Mouse (Mus musculus) midbrain, embryonic 11.5 days (tissue): Measurements from ENCODE around the gene Perm1. TPM values are rescaled to one million over a fixed set of nuclear protein-coding genes. Genes with fewer than 3 reads are reported as not detected.

Experiments used
- ATAC-seq: fragments of 200-750 bp; cut with Nextera tagmentation; 2 replicates; pipeline ENCODE4 v1.8.0; 2017; ENCODE audit warnings: moderate TSS enrichment, moderate library complexity; ENCODE audit not compliant: low FRiP score
- DNase-seq: peaks from one replicate; pipeline ENCODE4 v3.0.0; 2015; ENCODE audit warnings: low spot score; ENCODE audit errors: missing footprints
- H3K27ac ChIP-seq: fragments of 300-500 bp; sonication (generic); 2 replicates; pipeline ENCODE4 v1.5.1; 2014; ENCODE audit warnings: low read depth, low read length
- H3K27me3 ChIP-seq: fragments of 300-500 bp; sonication (generic); 2 replicates; pipeline ENCODE4 v1.6.1; 2014; ENCODE audit warnings: mild to moderate bottlenecking, low read length, moderate library complexity, mixed read lengths; ENCODE audit not compliant: control insufficient read depth, insufficient read depth
- H3K36me3 ChIP-seq: fragments of 300-500 bp; sonication (generic); 2 replicates; pipeline ENCODE4 v1.6.1; 2014; ENCODE audit warnings: mild to moderate bottlenecking, low read length, moderate library complexity, mixed read lengths; ENCODE audit not compliant: control insufficient read depth, insufficient read depth
- H3K4me1 ChIP-seq: fragments of 300-500 bp; sonication (generic); 2 replicates; pipeline ENCODE4 v1.6.1; 2014; ENCODE audit warnings: low read length; ENCODE audit not compliant: control insufficient read depth, insufficient read depth
- H3K4me2 ChIP-seq: fragments of 300-500 bp; sonication (generic); 2 replicates; pipeline ENCODE4 v1.6.1; 2014; ENCODE audit warnings: mild to moderate bottlenecking, moderate library complexity
- H3K4me3 ChIP-seq: fragments of 300-500 bp; sonication (generic); 2 replicates; pipeline ENCODE4 v1.5.1; 2014; ENCODE audit warnings: low read depth, low read length
- H3K9ac ChIP-seq: fragments of 300-500 bp; sonication (generic); 2 replicates; pipeline ENCODE4 v1.6.1; 2014; ENCODE audit warnings: low read length
- H3K9me3 ChIP-seq: fragments of 300-500 bp; sonication (generic); 2 replicates; pipeline ENCODE4 v1.6.1; 2016; ENCODE audit warnings: low read length; ENCODE audit not compliant: control insufficient read depth
- WGBS: fragments of 180-500 bp; shearing (Covaris S2); extraction: QIAGEN DNeasy Blood & Tissue Kit; methylation state at CpG from one replicate; pipeline ENCODE4 v1.1.7; 2014; 5-methylcytosine and 5-hydroxymethylcytosine counted together
- microRNA-seq: library from miRNA; unstranded; fragments of <30 nt; microRNA quantifications from one replicate; pipeline ENCODE4, GENCODE M21; 2017
- polyA plus RNA-seq: library from polyadenylated mRNA; unstranded; fragments of >200 nt; fragmentation: Nextera tagmentation; extraction: Ambion mirVana; gene quantifications from 2 replicates; pipeline ENCODE4 v1.2.1, GENCODE M21; 2014

The Perm1 gene
- polyA plus RNA-seq, 1 experiment from 2014 or later, result 1.2 TPM

GRCm38 (mm10) chr4:156253043-156253442 is 37.4 kb downstream of the Perm1 start:
- DNase-seq (no peak), ATAC-seq (0 out of 2 replicates have a peak, but pooled peaks have one; percentile 30)
- H3K4me2 ChIP-seq, result no peak overlapping the region
- no peak overlapping the region for H3K4me3 ChIP-seq
- H3K27me3 ChIP-seq, result peaks cover 24% of the 10 kb centered on the region
- H3K4me1 ChIP-seq, result peaks cover 5% of the 10 kb centered on the region; the same call in 1 of the 2 replicates
- H3K36me3 ChIP-seq, result peaks cover 1% of the 10 kb centered on the region; the same call in 1 of the 2 replicates
- H3K9me3 ChIP-seq, result no peaks in the 10 kb centered on the region
- no peak overlapping the region for H3K9ac ChIP-seq
- no peak overlapping the region for H3K27ac ChIP-seq
- 45% methylated on average over 7 of the region's 7 CpGs for WGBS

DNA sequence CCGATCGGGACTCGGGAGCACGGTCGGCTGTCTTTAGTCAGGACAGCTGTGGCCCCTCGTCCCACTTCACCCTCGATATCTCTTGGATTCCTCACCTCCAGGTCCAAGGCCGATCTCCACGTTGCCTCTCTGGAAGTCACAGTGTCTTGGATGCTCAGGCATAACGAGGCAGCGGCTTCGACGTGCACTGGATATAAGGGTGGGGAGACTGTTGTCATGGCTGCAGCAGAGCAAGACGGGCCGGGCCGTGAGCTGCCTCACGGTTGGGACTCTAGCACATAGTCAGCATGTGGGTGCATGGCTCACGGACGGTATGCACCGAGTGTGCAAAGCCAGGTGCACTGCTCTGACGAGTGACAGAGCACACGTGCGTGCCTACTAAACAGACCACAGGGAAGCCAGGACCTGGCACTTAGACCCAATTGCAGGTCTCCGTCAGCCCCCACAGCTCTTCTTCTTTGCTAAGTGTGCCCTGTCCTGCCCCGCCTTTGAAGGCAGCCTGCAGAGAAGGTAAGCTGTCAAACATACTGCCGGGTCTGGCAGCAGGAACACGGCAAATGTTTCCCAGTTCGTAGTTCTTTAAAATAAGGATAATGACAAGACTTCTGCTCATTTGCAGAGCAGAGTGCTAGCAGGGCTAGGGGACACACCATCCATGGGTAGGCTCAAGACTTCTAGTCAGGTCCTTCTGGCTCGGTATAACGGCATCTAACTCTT is 38.9 kb downstream of the Perm1 start:
- H3K4me3 ChIP-seq, result peak overlapping the region; percentile 24
- H3K27ac ChIP-seq, result no peak overlapping the region
- H3K36me3 ChIP-seq, result no peaks in the 10 kb centered on the region
- peak overlapping the region; percentile 38 for H3K4me2 ChIP-seq
- peak; percentile 74 for ATAC-seq
- H3K9ac ChIP-seq, result peak overlapping the region; percentile 30; the same call in 1 of the 2 replicates
- peaks cover 5% of the 10 kb centered on the region; the same call in 1 of the 2 replicates for H3K4me1 ChIP-seq
- H3K27me3 ChIP-seq, result peaks cover 24% of the 10 kb centered on the region
- no peaks in the 10 kb centered on the region for H3K9me3 ChIP-seq
- 2% methylated on average over 28 of the region's 30 CpGs for WGBS
- peak; percentile 93 for DNase-seq

DNA sequence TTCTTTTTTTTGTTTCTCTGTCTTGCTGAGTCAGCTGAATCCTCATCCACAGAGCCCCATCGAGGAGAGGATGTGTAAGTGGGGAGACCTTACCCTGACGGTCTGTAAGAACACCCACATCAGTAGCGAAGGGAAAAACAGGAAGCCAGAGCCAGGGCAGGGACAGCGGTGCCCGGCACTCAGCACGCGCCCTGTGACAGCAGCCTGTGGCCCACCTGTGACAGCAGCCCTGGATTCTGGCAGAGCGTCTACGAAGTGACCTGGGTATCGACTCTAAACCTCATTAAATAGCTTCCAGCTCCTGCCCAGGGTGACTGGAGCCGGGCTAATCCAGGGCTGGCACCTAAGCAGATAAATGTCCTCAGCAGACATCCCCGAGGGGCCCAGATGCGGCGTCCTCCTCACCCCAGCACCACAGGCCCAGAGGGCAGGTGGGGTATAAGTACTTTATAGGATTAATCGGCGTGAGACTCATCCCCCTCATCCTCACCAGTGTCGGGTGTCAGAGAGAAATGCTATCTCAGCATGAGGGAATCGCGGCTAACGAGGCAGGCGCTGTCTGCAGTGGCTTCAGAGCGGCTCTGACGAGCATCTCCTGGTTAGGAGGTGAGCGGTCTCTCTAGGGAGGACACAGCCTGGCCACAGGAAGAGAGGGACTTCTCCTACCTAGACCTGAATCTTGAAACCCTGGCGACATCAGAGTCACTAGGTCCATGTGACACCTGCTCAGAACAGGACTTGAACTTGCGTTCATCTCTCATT is 39.6 kb downstream of the Perm1 start, which contains the start of gene Samd11:
Gene Samd11, minus strand, starts transcription at position 580 of the 762 bp plus-strand sequence.
- Histone ChIP-seq H3K9ac (peak within 1 kb of the TSS; percentile 30; the same call in 1 of the 2 replicates), H3K27ac (no peak within 1 kb of the TSS)

More for the DNA sequence above, 39.6 kb downstream of the Perm1 start, which contains the start of gene Samd11:
- Histone ChIP-seq H3K27me3 (peaks cover 24% of the 10 kb centered on the region), H3K4me3 (peak within 1 kb of the TSS; percentile 24), H3K36me3 (no peaks in the 10 kb centered on the region), H3K4me2 (peak within 1 kb of the TSS; percentile 38), H3K4me1 (peaks cover 5% of the 10 kb centered on the region; the same call in 1 of the 2 replicates), H3K9me3 (no peaks in the 10 kb centered on the region)
- ATAC-seq (peak; percentile 36), DNase-seq (peak; percentile 91)
- 1% methylated on average over 26 of the region's 26 CpGs for WGBS

Small RNA genes within 50 kb of the gene (microRNA-seq; reads per million reads assigned to microRNA genes)
- gene Mir7658, result 13.6 reads per million, percentile 33 among the genes with 10 or more reads in this experiment

Other genes with a start within 250 kb of the Perm1 start
- 17.2 and 18.8 TPM in 2 replicates for gene B3galt6, start 223.2 kb upstream of the Perm1 start, polyA plus RNA-seq
- 130 and 136 TPM in 2 replicates for gene Sdf4, start 223.0 kb upstream of the Perm1 start, polyA plus RNA-seq
- 0.41 and 1.1 TPM in 2 replicates for gene Tnfrsf4, start 202.0 kb upstream of the Perm1 start, polyA plus RNA-seq
- 0.58 and 0.87 TPM in 2 replicates for gene Tnfrsf18, start 189.7 kb upstream of the Perm1 start, polyA plus RNA-seq
- 0.15 TPM in 1 of 2 replicates, not detected in the other for gene Ttll10, start 156.5 kb upstream of the Perm1 start, polyA plus RNA-seq
- 49.5 and 55.7 TPM in 2 replicates for gene 9430015G10Rik, start 105.9 kb upstream of the Perm1 start, polyA plus RNA-seq
- 0.54 and 0.75 TPM in 2 replicates for gene Rnf223, start 85.4 kb upstream of the Perm1 start, polyA plus RNA-seq
- 62.2 and 68.2 TPM in 2 replicates for gene Agrn, start 18.4 kb upstream of the Perm1 start, polyA plus RNA-seq
- gene Isg15, start 15.1 kb upstream of the Perm1 start, polyA plus RNA-seq, result 0.25 and 0.30 TPM in 2 replicates
- gene AW011738, start 12.6 kb upstream of the Perm1 start, polyA plus RNA-seq, result 2.4 TPM in 2 replicates
- 15.6 and 18.1 TPM in 2 replicates for gene Plekhn1, start 19.0 kb downstream of the Perm1 start, polyA plus RNA-seq
- 74.3 and 81.9 TPM in 2 replicates for gene Noc2l, start 20.1 kb downstream of the Perm1 start, polyA plus RNA-seq
- gene Samd11, start 39.8 kb downstream of the Perm1 start, polyA plus RNA-seq, result 2.6 TPM in 2 replicates
- not detected in 2 replicates for gene Vmn2r-ps159, start 115.2 kb downstream of the Perm1 start, polyA plus RNA-seq